Comparison of ENCODE assay signal across 11 mouse cellular contexts in genomic region chr5:134583884-134584213, GRCm38 (mm10). TPM values are rescaled to one million over a fixed set of nuclear protein-coding genes. Genes with fewer than 3 reads are reported as not detected.
A peak's percentile ranks its signal among the peaks of the same experiment; 100 is the strongest.
DNase-seq lines count a peak whose midpoint lies in the region; ATAC-seq and TF ChIP-seq lines count a peak whose summit lies in the region.
"Had no signal": no experiment of that assay in that cellular context is flagged by ENCODE, and none has a peak within 500 bp of the region (broad histone marks: within the 10 kb centered on the region; RNA-seq: fewer than 3 reads in every experiment).

No protein-coding gene starts in this region.

- H3K4me1 ChIP-seq in forebrain, embryonic 10.5 days, result peaks cover 17% of the 10 kb centered on the region
- peaks cover 5% of the 10 kb centered on the region; the same call in 1 of the 2 replicates for H3K4me1 ChIP-seq in forebrain, postnatal 0 days (ENCODE audit: insufficient read depth)
- H3K4me1 ChIP-seq in megakaryocyte, embryonic 14.5 days, result peaks cover 61% of the 10 kb centered on the region
- peaks cover 13% of the 10 kb centered on the region for H3K4me1 ChIP-seq in forebrain, embryonic 15.5 days
- H3K4me1 ChIP-seq in midbrain, embryonic 14.5 days (ENCODE audit: control insufficient read depth, insufficient read depth, low read length), result peaks cover 6% of the 10 kb centered on the region; the same call in 1 of the 2 replicates

- no peak for DNase-seq in forebrain, embryonic 10.5 days (ENCODE audit: extremely low spot score, low spot score)
- DNase-seq in forebrain, postnatal 0 days, result no peak
- no peak for DNase-seq in midbrain, embryonic 14.5 days
- DNase-seq in adrenal gland, postnatal 4 days (ENCODE audit: low spot score in 2 of 2), result no peak
- no peak for DNase-seq in retina, postnatal 1 day
- DNase-seq: thymus, postnatal 25 days had no signal

- no peak overlapping the region; the same call in 1 of the 2 replicates for H3K4me2 ChIP-seq in forebrain, postnatal 0 days (ENCODE audit: low read depth)
- no peak overlapping the region for H3K4me2 ChIP-seq in forebrain, embryonic 15.5 days (replicated peaks)
- peak overlapping the region; percentile 76 for H3K4me2 ChIP-seq in midbrain, embryonic 14.5 days (ENCODE audit: low read length)

- no peak overlapping the region for H3K27ac ChIP-seq in forebrain, embryonic 10.5 days
- no peak overlapping the region for H3K27ac ChIP-seq in forebrain, postnatal 0 days (ENCODE audit: low read depth, low read length)
- H3K27ac ChIP-seq in forebrain, embryonic 15.5 days (replicated peaks), result no peak overlapping the region
- H3K27ac ChIP-seq in midbrain, embryonic 14.5 days (replicated peaks; ENCODE audit: low read depth, low read length), result no peak overlapping the region

- WGBS in forebrain, embryonic 10.5 days, result 81% methylated on average over 3 of the region's 3 CpGs
- WGBS in forebrain, postnatal 0 days, result 67% methylated on average over 3 of the region's 3 CpGs
- WGBS in forebrain, embryonic 15.5 days, result 83% methylated on average over 3 of the region's 3 CpGs
- 87% methylated on average over 3 of the region's 3 CpGs for WGBS in midbrain, embryonic 14.5 days

- H3K36me3 ChIP-seq in forebrain, embryonic 10.5 days (replicated peaks), result peaks cover 38% of the 10 kb centered on the region
- H3K36me3 ChIP-seq in forebrain, postnatal 0 days (ENCODE audit: insufficient read depth), result peaks cover 9% of the 10 kb centered on the region; the same call in 1 of the 2 replicates
- peaks cover 29% of the 10 kb centered on the region for H3K36me3 ChIP-seq in megakaryocyte, embryonic 14.5 days (replicated peaks; ENCODE audit: low read length)
- H3K36me3 ChIP-seq in forebrain, embryonic 15.5 days, result 0 out of 2 replicates have a peak, but pooled peaks cover 4% of the 10 kb centered on the region
- peaks cover 8% of the 10 kb centered on the region; the same call in 1 of the 2 replicates for H3K36me3 ChIP-seq in midbrain, embryonic 14.5 days (ENCODE audit: control insufficient read depth, insufficient read depth, low read length)

- no peaks in the 10 kb centered on the region for H3K9me3 ChIP-seq in forebrain, embryonic 10.5 days
- H3K9me3 ChIP-seq in forebrain, postnatal 0 days (ENCODE audit: low read length), result no peaks in the 10 kb centered on the region
- no peaks in the 10 kb centered on the region for H3K9me3 ChIP-seq in megakaryocyte, embryonic 14.5 days
- no peaks in the 10 kb centered on the region for H3K9me3 ChIP-seq in forebrain, embryonic 15.5 days
- no peaks in the 10 kb centered on the region for H3K9me3 ChIP-seq in midbrain, embryonic 14.5 days (ENCODE audit: control insufficient read depth, low read length)

- no peak overlapping the region for H3K9ac ChIP-seq in forebrain, postnatal 0 days
- H3K9ac ChIP-seq in forebrain, embryonic 15.5 days (replicated peaks), result no peak overlapping the region
- H3K9ac ChIP-seq in midbrain, embryonic 14.5 days (replicated peaks; ENCODE audit: low read length), result no peak overlapping the region

- no peak for ATAC-seq in forebrain, postnatal 0 days
- ATAC-seq in megakaryocyte, adult 5-6 weeks (ENCODE audit: poor library complexity, severe bottlenecking), result no peak
- ATAC-seq in forebrain, embryonic 15.5 days (replicated peaks), result no peak
- ATAC-seq in midbrain, embryonic 14.5 days (ENCODE audit: low FRiP score, low TSS enrichment), result no peak

- no peak for TF ChIP-seq CTCF in forebrain, postnatal 0 days (IDR thresholded peaks at IDR 0.05; ENCODE audit: low read depth)

- H3K4me3 ChIP-seq in forebrain, embryonic 10.5 days, result peak overlapping the region; percentile 70
- no peak overlapping the region for H3K4me3 ChIP-seq in forebrain, postnatal 0 days (ENCODE audit: low read depth, low read length)
- peak overlapping the region; percentile 99 for H3K4me3 ChIP-seq in megakaryocyte, embryonic 14.5 days (replicated peaks)
- peak overlapping the region; percentile 93 for H3K4me3 ChIP-seq in forebrain, embryonic 15.5 days
- H3K4me3 ChIP-seq in midbrain, embryonic 14.5 days (replicated peaks; ENCODE audit: low read depth, low read length), result no peak overlapping the region

- H3K27me3 ChIP-seq in forebrain, embryonic 10.5 days (ENCODE audit: poor library complexity, severe bottlenecking), result no peaks in the 10 kb centered on the region
- no peaks in the 10 kb centered on the region for H3K27me3 ChIP-seq in forebrain, postnatal 0 days (ENCODE audit: insufficient read depth, low read length)
- H3K27me3 ChIP-seq in megakaryocyte, embryonic 14.5 days (replicated peaks), result no peaks in the 10 kb centered on the region
- H3K27me3 ChIP-seq in forebrain, embryonic 15.5 days, result no peaks in the 10 kb centered on the region
- H3K27me3 ChIP-seq in midbrain, embryonic 14.5 days (ENCODE audit: control insufficient read depth, insufficient read depth, low read length), result no peaks in the 10 kb centered on the region

RNA-seq across cellular contexts. Expression of gene Rfc2, which starts 2.7 kb away (rescaled TPM):
- 440 and 447 TPM in 2 replicates for polyA plus RNA-seq in forebrain, embryonic 10.5 days (2016; fragmentation: Nextera tagmentation; extraction: Ambion mirVana)
- total RNA-seq in forebrain, postnatal 0 days (2014; rRNA removed), result 68.9 and 97.5 TPM in 2 replicates
- polyA plus RNA-seq in forebrain, postnatal 0 days (2015; fragmentation: Nextera tagmentation; extraction: Ambion mirVana), result 150 and 160 TPM in 2 replicates
- 9.1 and 35.0 TPM in 2 replicates for polyA plus RNA-seq in megakaryocyte, embryonic 14.5 days (2012; ENCODE audit: insufficient read depth, low replicate concordance)
- total RNA-seq in megakaryocyte, adult 5-6 weeks (2015), result 161 and 172 TPM in 2 replicates
- total RNA-seq in megakaryocyte, adult 5-6 weeks (2017), result 110 and 115 TPM in 2 replicates
- polyA plus RNA-seq in forebrain, embryonic 15.5 days (2015; fragmentation: Nextera tagmentation; extraction: Ambion mirVana), result 218 TPM in 2 replicates
- 165 and 191 TPM in 2 replicates for polyA plus RNA-seq in midbrain, embryonic 14.5 days (2014; fragmentation: Nextera tagmentation; extraction: Ambion mirVana)
- 10 to 100 TPM; 81.0 to 85.3 TPM for total RNA-seq in adrenal gland, postnatal 4 days (2021)

RNA-seq across cellular contexts. Expression of gene Syna, which starts 23.9 kb away (rescaled TPM):
- 0.10 TPM in 1 of 2 replicates, not detected in the other for polyA plus RNA-seq in forebrain, embryonic 10.5 days (2016; fragmentation: Nextera tagmentation; extraction: Ambion mirVana)
- not detected in 2 replicates for total RNA-seq in forebrain, postnatal 0 days (2014; rRNA removed)
- 0.55 and 0.97 TPM in 2 replicates for polyA plus RNA-seq in forebrain, postnatal 0 days (2015; fragmentation: Nextera tagmentation; extraction: Ambion mirVana)
- polyA plus RNA-seq in megakaryocyte, embryonic 14.5 days (2012; ENCODE audit: insufficient read depth, low replicate concordance), result not detected in 2 replicates
- not detected in 2 replicates for total RNA-seq in megakaryocyte, adult 5-6 weeks (2015)
- not detected in 2 replicates for total RNA-seq in megakaryocyte, adult 5-6 weeks (2017)
- polyA plus RNA-seq in forebrain, embryonic 15.5 days (2015; fragmentation: Nextera tagmentation; extraction: Ambion mirVana), result 0.36 and 0.59 TPM in 2 replicates
- 0.11 and 0.24 TPM in 2 replicates for polyA plus RNA-seq in midbrain, embryonic 14.5 days (2014; fragmentation: Nextera tagmentation; extraction: Ambion mirVana)
- under 1 TPM in 1 of 2 experiments, not detected in 1; 0.20 TPM for total RNA-seq in adrenal gland, postnatal 4 days (2021)
- total RNA-seq: heart, adult 8-10 months; neutrophil, adult 5-6 weeks had no signal

RNA-seq across cellular contexts. Expression of gene Lat2, which starts 31.0 kb away (rescaled TPM):
- polyA plus RNA-seq in forebrain, embryonic 10.5 days (2016; fragmentation: Nextera tagmentation; extraction: Ambion mirVana), result 2.8 and 4.2 TPM in 2 replicates
- 1.5 and 1.8 TPM in 2 replicates for total RNA-seq in forebrain, postnatal 0 days (2014; rRNA removed)
- polyA plus RNA-seq in forebrain, postnatal 0 days (2015; fragmentation: Nextera tagmentation; extraction: Ambion mirVana), result 1.2 and 2.5 TPM in 2 replicates
- 16.9 and 67.9 TPM in 2 replicates for polyA plus RNA-seq in megakaryocyte, embryonic 14.5 days (2012; ENCODE audit: insufficient read depth, low replicate concordance)
- 87.7 and 91.1 TPM in 2 replicates for total RNA-seq in megakaryocyte, adult 5-6 weeks (2015)
- 109 and 115 TPM in 2 replicates for total RNA-seq in megakaryocyte, adult 5-6 weeks (2017)
- polyA plus RNA-seq in forebrain, embryonic 15.5 days (2015; fragmentation: Nextera tagmentation; extraction: Ambion mirVana), result 2.6 and 4.4 TPM in 2 replicates
- polyA plus RNA-seq in midbrain, embryonic 14.5 days (2014; fragmentation: Nextera tagmentation; extraction: Ambion mirVana), result 1.5 and 2.7 TPM in 2 replicates
- 1 to 10 TPM; 4.3 to 4.4 TPM for total RNA-seq in adrenal gland, postnatal 4 days (2021)

RNA-seq across cellular contexts. Expression of gene Clip2, which starts 31.6 kb away (rescaled TPM):
- polyA plus RNA-seq in forebrain, embryonic 10.5 days (2016; fragmentation: Nextera tagmentation; extraction: Ambion mirVana), result 4.2 and 4.5 TPM in 2 replicates
- total RNA-seq in forebrain, postnatal 0 days (2014; rRNA removed), result 162 and 164 TPM in 2 replicates
- polyA plus RNA-seq in forebrain, postnatal 0 days (2015; fragmentation: Nextera tagmentation; extraction: Ambion mirVana), result 12.7 and 14.5 TPM in 2 replicates
- 32.0 and 86.2 TPM in 2 replicates for polyA plus RNA-seq in megakaryocyte, embryonic 14.5 days (2012; ENCODE audit: insufficient read depth, low replicate concordance)
- total RNA-seq in megakaryocyte, adult 5-6 weeks (2015), result 1.8 and 1.9 TPM in 2 replicates
- total RNA-seq in megakaryocyte, adult 5-6 weeks (2017), result 3.7 and 6.7 TPM in 2 replicates
- polyA plus RNA-seq in forebrain, embryonic 15.5 days (2015; fragmentation: Nextera tagmentation; extraction: Ambion mirVana), result 14.7 and 15.0 TPM in 2 replicates
- polyA plus RNA-seq in midbrain, embryonic 14.5 days (2014; fragmentation: Nextera tagmentation; extraction: Ambion mirVana), result 18.2 and 19.3 TPM in 2 replicates
- 10 to 100 TPM; 24.7 to 29.6 TPM for total RNA-seq in adrenal gland, postnatal 4 days (2021)

RNA-seq across cellular contexts. Expression of gene Eif4h, which starts 55.4 kb away (rescaled TPM):
- polyA plus RNA-seq in forebrain, embryonic 10.5 days (2016; fragmentation: Nextera tagmentation; extraction: Ambion mirVana), result 571 and 588 TPM in 2 replicates
- 498 and 525 TPM in 2 replicates for total RNA-seq in forebrain, postnatal 0 days (2014; rRNA removed)
- 315 and 343 TPM in 2 replicates for polyA plus RNA-seq in forebrain, postnatal 0 days (2015; fragmentation: Nextera tagmentation; extraction: Ambion mirVana)
- polyA plus RNA-seq in megakaryocyte, embryonic 14.5 days (2012; ENCODE audit: insufficient read depth, low replicate concordance), result 58.4 and 156 TPM in 2 replicates
- 160 and 176 TPM in 2 replicates for total RNA-seq in megakaryocyte, adult 5-6 weeks (2015)
- total RNA-seq in megakaryocyte, adult 5-6 weeks (2017), result 191 and 197 TPM in 2 replicates
- polyA plus RNA-seq in forebrain, embryonic 15.5 days (2015; fragmentation: Nextera tagmentation; extraction: Ambion mirVana), result 405 and 408 TPM in 2 replicates
- polyA plus RNA-seq in midbrain, embryonic 14.5 days (2014; fragmentation: Nextera tagmentation; extraction: Ambion mirVana), result 357 and 372 TPM in 2 replicates
- total RNA-seq in adrenal gland, postnatal 4 days (2021), result 100 to 1,000 TPM; 336 to 353 TPM

Comparison
In these comparisons a context has a peak if more than half of its experiments do, and no peak if none do; other contexts are left out.
1. H3K4me3 ChIP-seq: peak in forebrain, embryonic 10.5 days (single experiment), megakaryocyte, embryonic 14.5 days (single experiment) and forebrain, embryonic 15.5 days (single experiment); none in forebrain, postnatal 0 days (single experiment) and midbrain, embryonic 14.5 days (single experiment).